Mouse (Mus musculus) yolk sac, embryonic 10.5 days (tissue): Measurements from ENCODE around the gene Atp2a1.

ENCODE experiments used
- DNase-seq: peaks from one replicate; pipeline ENCODE4 v3.0.0-alpha.2; 2017; ENCODE audit warnings: low spot score

Atp2a1 gene

GRCm38 (mm10) chr7:126472713-126473112, 9.8 kb upstream of the Atp2a1 start:
- DNase-seq: no peak

- DNase-seq: no peak
Observed at GRCm38 (mm10) chr7:126472306-126472705, 9.4 kb upstream of the Atp2a1 start.

GRCm38 (mm10) chr7:126471853-126472252, 8.9 kb upstream of the Atp2a1 start:
- DNase-seq: no peak

- DNase-seq: no peak
Observed at GRCm38 (mm10) chr7:126471361-126471760, 8.5 kb upstream of the Atp2a1 start.

- no peak for DNase-seq
Observed at GRCm38 (mm10) chr7:126470077-126470476, 7.2 kb upstream of the Atp2a1 start.

GRCm38 (mm10) chr7:126467834-126468627, 5.1 kb upstream of the Atp2a1 start:
- DNase-seq: no peak

- DNase-seq: no peak
Observed at GRCm38 (mm10) chr7:126467271-126467670, 4.4 kb upstream of the Atp2a1 start.

GRCm38 (mm10) chr7:126466707-126467106, 3.8 kb upstream of the Atp2a1 start:
- DNase-seq: no peak

GRCm38 (mm10) chr7:126466116-126466515, 3.2 kb upstream of the Atp2a1 start:
- DNase-seq: no peak

- no peak for DNase-seq
Observed at GRCm38 (mm10) chr7:126465246-126466030, 2.5 kb upstream of the Atp2a1 start.

- no peak for DNase-seq
Observed at GRCm38 (mm10) chr7:126464836-126465235, 1.9 kb upstream of the Atp2a1 start.

- DNase-seq: no peak
Observed at GRCm38 (mm10) chr7:126464121-126464520, 1.2 kb upstream of the Atp2a1 start.

GRCm38 (mm10) chr7:126463547-126463946, 639 bp upstream of the Atp2a1 start:
- DNase-seq: no peak

- no peak for DNase-seq
Observed at GRCm38 (mm10) chr7:126461626-126462025, 1.3 kb downstream of the Atp2a1 start.

GRCm38 (mm10) chr7:126460623-126461399, 2.1 kb downstream of the Atp2a1 start:
- no peak for DNase-seq

GRCm38 (mm10) chr7:126458844-126459618, 3.9 kb downstream of the Atp2a1 start:
- no peak for DNase-seq

GRCm38 (mm10) chr7:126458225-126458624, 4.7 kb downstream of the Atp2a1 start:
- no peak for DNase-seq

- DNase-seq: no peak
Observed at GRCm38 (mm10) chr7:126456382-126457266, 6.3 kb downstream of the Atp2a1 start.

GRCm38 (mm10) chr7:126455242-126455641, 7.7 kb downstream of the Atp2a1 start:
- no peak for DNase-seq

GRCm38 (mm10) chr7:126453861-126454260, 9.0 kb downstream of the Atp2a1 start:
- DNase-seq: no peak

GRCm38 (mm10) chr7:126452244-126452643, 10.7 kb downstream of the Atp2a1 start:
- no peak for DNase-seq
